Mouse (Mus musculus): Measurements from ENCODE around the gene Gm45261. TPM values are rescaled to one million over a fixed set of nuclear protein-coding genes. Genes with fewer than 3 reads are reported as not detected.

The Gm45261 gene
- total and polyA plus RNA-seq, 3 experiments, result not detected

DNA sequence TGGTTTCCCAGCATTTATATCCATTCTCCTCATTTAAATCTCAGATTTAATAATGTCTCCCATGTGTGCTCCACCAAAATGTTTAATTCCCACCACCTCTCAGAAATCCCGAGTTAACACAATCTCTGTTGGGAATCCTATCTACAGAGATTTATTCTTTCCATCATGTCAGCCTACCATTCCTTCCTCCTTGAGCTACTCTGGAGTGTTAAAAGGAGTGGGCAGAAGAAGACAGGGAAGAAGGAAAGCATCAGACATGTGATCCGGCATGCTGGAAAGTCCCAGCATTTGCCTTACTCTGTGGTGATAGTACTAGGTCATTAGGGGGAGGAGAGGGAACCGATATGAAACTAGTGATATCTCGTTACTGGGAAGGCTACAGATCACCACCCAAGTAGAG lies 42.8 kb upstream of the Gm45261 start:
- H3K27ac ChIP-seq (ENCODE audit: insufficient read depth, low read depth), result no peak overlapping the region
- dilution Hi-C loops (cut with MboI; ENCODE audit: extremely low pct_ligation_motif_present, extremely low pct_unique_long_range_greater_than_20kb, low sequenced_read_pairs), result no loop called here
- H3K9me3 ChIP-seq (replicated peaks; ENCODE audit: low read length), result peaks cover 11% of the 10 kb centered on the region
- H3K4me3 ChIP-seq (replicated peaks in 1 of 3; ENCODE audit: low read depth in 2 of 3, low read length in 2 of 3, poor library complexity in 1 of 3), result no peak overlapping the region
- peaks cover 11 to 54% of the 10 kb centered on the region in 2 experiments for H3K4me1 ChIP-seq (ENCODE audit: control insufficient read depth in 1 of 2, insufficient read depth in 2 of 2)
- peaks cover 52 to 78% of the 10 kb centered on the region in 2 experiments for H3K36me3 ChIP-seq (replicated peaks in 1 of 2; ENCODE audit: control insufficient read depth in 1 of 2, insufficient read depth in 1 of 2, low read length in 1 of 2)
- no peak overlapping the region for H3K9ac ChIP-seq (ENCODE audit: insufficient read depth, low read depth)
- TF ChIP-seq CHD1 (IDR thresholded peaks at IDR 0.05; ENCODE audit: low read depth, low read length) (no peak), NRF1 (IDR thresholded peaks at IDR 0.05; ENCODE audit: low read depth, low read length) (no peak), IRF4 (IDR thresholded peaks at IDR 0.05; ENCODE audit: low read depth, low read length) (no peak), MEF2A (IDR thresholded peaks at IDR 0.05; ENCODE audit: borderline replicate concordance, low read depth, low read length) (no peak), POLR2AphosphoS2 (IDR thresholded peaks at IDR 0.05; ENCODE audit: low read depth, low read length) (no peak), MYC (IDR thresholded peaks at IDR 0.05; ENCODE audit: low read depth, low read length) (no peak), UBTF (IDR thresholded peaks at IDR 0.05; ENCODE audit: low read depth, low read length) (no peak), ZC3H11A (IDR thresholded peaks at IDR 0.05; ENCODE audit: low read depth, low read length) (no peak), USF1 (IDR thresholded peaks at IDR 0.05; ENCODE audit: low read depth, low read length) (no peak), TBP (conservative IDR thresholded peaks at IDR 0.05; ENCODE audit: low read depth, low read length) (no peak), CTCF (conservative IDR thresholded peaks at IDR 0.05 in 1 of 2, IDR thresholded peaks at IDR 0.05 in 1 of 2; ENCODE audit: low read depth in 2 of 2, low read length in 2 of 2) (no peak)
- H3K4me2 ChIP-seq (ENCODE audit: insufficient read depth, low read depth, poor library complexity, severe bottlenecking), result no peak overlapping the region
- in situ Hi-C loops (cut with MboI; ENCODE audit: low pct_ligation_motif_present, low pct_unique_long_range_greater_than_20kb, low sequenced_read_pairs), result loop anchor here (5.0 kb wide), 1 partner anchor 92 kb away; no protein-coding TSS in a partner anchor
- no peaks in the 10 kb centered on the region for H3K27me3 ChIP-seq (replicated peaks)
- H3K79me2 ChIP-seq (replicated peaks; ENCODE audit: control insufficient read depth, extremely low read depth, insufficient read depth, poor library complexity, severe bottlenecking), result no peaks in the 10 kb centered on the region
- DNase-seq (ENCODE audit: extremely low read depth), result no peak

DNA sequence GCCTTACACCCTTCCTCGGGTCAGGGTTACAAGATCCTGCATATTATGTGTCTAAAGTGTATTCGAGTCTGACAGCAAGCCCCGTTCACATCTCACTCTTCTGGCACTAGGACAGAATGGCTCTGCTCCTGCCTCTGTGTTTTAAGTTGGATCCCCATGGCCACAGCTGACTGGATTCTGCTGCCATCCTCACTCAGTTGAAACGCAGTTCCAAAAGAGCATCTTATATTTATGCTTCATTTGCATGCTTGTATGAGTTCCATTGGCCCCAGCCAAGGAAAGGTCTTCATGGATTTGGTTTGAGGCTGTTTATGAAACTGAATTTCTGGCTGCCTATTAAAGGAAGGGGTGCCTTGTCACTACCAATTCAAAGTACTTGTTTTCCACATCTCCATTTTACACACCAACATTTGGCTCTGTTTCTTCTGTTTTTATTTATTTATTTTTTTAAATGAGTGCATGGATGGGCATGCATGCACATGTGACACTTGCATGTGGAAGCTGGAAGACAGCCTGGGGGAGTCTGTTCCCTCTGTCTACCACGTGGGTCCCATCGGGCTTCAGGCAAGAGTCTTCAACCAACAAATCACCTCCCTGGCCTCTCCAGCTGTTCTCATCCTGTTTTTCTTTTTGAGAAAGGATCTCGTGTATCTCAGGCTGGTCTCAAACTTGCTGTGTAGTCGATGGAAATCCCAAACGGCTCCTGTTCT lies 41.4 kb upstream of the Gm45261 start:
- Histone ChIP-seq H3K4me2 (ENCODE audit: insufficient read depth, low read depth, poor library complexity, severe bottlenecking) (no peak overlapping the region), H3K9me3 (replicated peaks; ENCODE audit: low read length) (peaks cover 5% of the 10 kb centered on the region), H3K27me3 (replicated peaks) (no peaks in the 10 kb centered on the region), H3K27ac (ENCODE audit: insufficient read depth, low read depth) (no peak overlapping the region), H3K9ac (ENCODE audit: insufficient read depth, low read depth) (no peak overlapping the region), H3K4me1 (ENCODE audit: control insufficient read depth in 1 of 2, insufficient read depth in 2 of 2) (peaks cover 11 to 58% of the 10 kb centered on the region in 2 experiments), H3K36me3 (replicated peaks in 1 of 2; ENCODE audit: control insufficient read depth in 1 of 2, insufficient read depth in 1 of 2, low read length in 1 of 2) (peaks cover 42 to 65% of the 10 kb centered on the region in 2 experiments), H3K4me3 (replicated peaks in 1 of 3; ENCODE audit: low read depth in 2 of 3, low read length in 2 of 3, poor library complexity in 1 of 3) (no peak overlapping the region), H3K79me2 (replicated peaks; ENCODE audit: control insufficient read depth, extremely low read depth, insufficient read depth, poor library complexity, severe bottlenecking) (no peaks in the 10 kb centered on the region)
- dilution Hi-C loops (cut with MboI; ENCODE audit: extremely low pct_ligation_motif_present, extremely low pct_unique_long_range_greater_than_20kb, low sequenced_read_pairs) (no loop called here), in situ Hi-C loops (cut with MboI; ENCODE audit: low pct_ligation_motif_present, low pct_unique_long_range_greater_than_20kb, low sequenced_read_pairs) (loop anchor here (5.0 kb wide), 1 partner anchor 90 kb away; no protein-coding TSS in a partner anchor)
- no peak for DNase-seq (ENCODE audit: extremely low read depth)
- TF ChIP-seq RAD21 (IDR thresholded peaks at IDR 0.05; ENCODE audit: low read depth, low read length) (no peak), ZNF384 (IDR thresholded peaks at IDR 0.05; ENCODE audit: low read depth, low read length) (no peak)
